Mouse (Mus musculus): ENCODE data around the gene Gm8300. TPM values are rescaled to one million over a fixed set of nuclear protein-coding genes. Genes with fewer than 3 reads are reported as not detected.
A peak's percentile ranks its signal among the peaks of the same experiment; 100 is the strongest.
"Not testable (repeated sequence)": the region's sequence is repeated elsewhere in the genome, so short reads cannot be mapped to it uniquely, and the experiment has no call there.

Gene Gm8300
- polyA plus RNA-seq (2014; fragmentation: Nextera tagmentation; extraction: Ambion mirVana) = not detected in 2 replicates

DNA sequence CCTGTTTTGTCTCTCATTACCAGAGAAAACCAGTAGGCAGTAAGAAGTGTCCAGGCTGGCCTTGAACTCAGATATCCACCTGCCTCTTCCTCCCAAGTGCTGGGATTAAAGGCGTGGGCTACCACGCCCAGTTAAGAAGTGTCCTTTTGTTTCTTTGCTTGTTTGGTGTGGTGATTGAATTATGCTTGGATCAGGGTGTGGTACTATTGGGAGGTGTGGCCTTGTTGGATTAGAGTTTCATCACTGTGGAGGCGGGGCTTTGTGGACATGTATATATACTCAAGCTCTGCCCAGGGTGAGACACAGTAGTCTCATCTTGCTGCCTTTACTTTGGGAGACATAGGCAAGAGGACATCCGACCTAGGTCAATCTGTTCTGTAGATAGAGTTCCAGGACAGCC lies at the start of gene Gm8300:
Gm8300 (plus strand) TSS at position 301 of the 400 bp plus-strand sequence.
- not testable (repeated sequence) for H3K9ac ChIP-seq (ENCODE audit: low read depth, low read length); H3K27me3 ChIP-seq (ENCODE audit: control insufficient read depth, insufficient read depth, low read length); H3K4me3 ChIP-seq (ENCODE audit: low read depth, low read length); H3K9me3 ChIP-seq (ENCODE audit: control insufficient read depth, low read length); H3K36me3 ChIP-seq (ENCODE audit: control insufficient read depth, insufficient read depth, low read length); H3K4me2 ChIP-seq (replicated peaks; ENCODE audit: low read depth, low read length); ATAC-seq (ENCODE audit: low FRiP score); H3K27ac ChIP-seq (ENCODE audit: low read depth, low read length); H3K4me1 ChIP-seq (replicated peaks; ENCODE audit: control insufficient read depth, insufficient read depth, low read length); DNase-seq (ENCODE audit: low spot score)
- WGBS = 88% methylated on average over 4 of the region's 4 CpGs

DNA sequence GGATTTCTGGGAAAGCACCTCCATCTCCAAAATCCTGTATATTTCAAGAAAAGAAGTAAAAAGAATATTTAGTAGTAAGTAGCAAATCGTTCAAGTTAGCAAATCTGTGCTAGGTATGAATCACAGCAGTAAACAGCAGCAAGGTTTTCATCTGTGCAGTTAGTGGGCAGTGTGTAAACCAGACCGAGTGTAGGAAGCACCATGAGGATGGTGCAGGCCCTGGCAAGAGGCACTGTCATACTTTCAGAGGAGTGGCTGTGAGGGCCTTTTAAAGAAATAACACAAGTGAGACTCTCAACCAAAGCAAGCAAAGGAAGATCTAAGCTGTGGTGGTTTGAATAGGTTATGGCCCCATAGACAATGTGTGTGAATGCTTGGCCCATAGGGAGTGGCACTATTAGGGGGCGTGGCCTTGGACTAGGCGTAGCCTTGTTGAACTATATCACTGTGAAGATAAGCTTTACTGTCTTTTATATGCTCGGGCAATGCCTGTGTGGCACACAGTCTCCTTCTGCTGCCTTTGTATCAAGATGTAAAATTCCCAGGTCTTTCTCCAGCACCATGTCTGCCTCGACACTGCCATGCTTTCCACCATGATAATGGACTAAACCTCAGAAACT lies 49.3 kb upstream of the Gm8300 start:
- Histone ChIP-seq H3K4me2 (replicated peaks; ENCODE audit: low read depth, low read length) (no peak overlapping the region), H3K9me3 (ENCODE audit: control insufficient read depth, low read length) (no peaks in the 10 kb centered on the region), H3K9ac (ENCODE audit: low read depth, low read length) (no peak overlapping the region), H3K27me3 (ENCODE audit: control insufficient read depth, insufficient read depth, low read length) (no peaks in the 10 kb centered on the region), H3K36me3 (ENCODE audit: control insufficient read depth, insufficient read depth, low read length) (peaks cover 12% of the 10 kb centered on the region; the same call in 1 of the 2 replicates), H3K27ac (ENCODE audit: low read depth, low read length) (no peak overlapping the region), H3K4me3 (ENCODE audit: low read depth, low read length) (no peak overlapping the region), H3K4me1 (replicated peaks; ENCODE audit: control insufficient read depth, insufficient read depth, low read length) (no peaks in the 10 kb centered on the region)
- 92% methylated on average over 6 of the region's 6 CpGs for WGBS
- DNase-seq (ENCODE audit: low spot score) = no peak
- ATAC-seq (ENCODE audit: low FRiP score) = no peak

DNA sequence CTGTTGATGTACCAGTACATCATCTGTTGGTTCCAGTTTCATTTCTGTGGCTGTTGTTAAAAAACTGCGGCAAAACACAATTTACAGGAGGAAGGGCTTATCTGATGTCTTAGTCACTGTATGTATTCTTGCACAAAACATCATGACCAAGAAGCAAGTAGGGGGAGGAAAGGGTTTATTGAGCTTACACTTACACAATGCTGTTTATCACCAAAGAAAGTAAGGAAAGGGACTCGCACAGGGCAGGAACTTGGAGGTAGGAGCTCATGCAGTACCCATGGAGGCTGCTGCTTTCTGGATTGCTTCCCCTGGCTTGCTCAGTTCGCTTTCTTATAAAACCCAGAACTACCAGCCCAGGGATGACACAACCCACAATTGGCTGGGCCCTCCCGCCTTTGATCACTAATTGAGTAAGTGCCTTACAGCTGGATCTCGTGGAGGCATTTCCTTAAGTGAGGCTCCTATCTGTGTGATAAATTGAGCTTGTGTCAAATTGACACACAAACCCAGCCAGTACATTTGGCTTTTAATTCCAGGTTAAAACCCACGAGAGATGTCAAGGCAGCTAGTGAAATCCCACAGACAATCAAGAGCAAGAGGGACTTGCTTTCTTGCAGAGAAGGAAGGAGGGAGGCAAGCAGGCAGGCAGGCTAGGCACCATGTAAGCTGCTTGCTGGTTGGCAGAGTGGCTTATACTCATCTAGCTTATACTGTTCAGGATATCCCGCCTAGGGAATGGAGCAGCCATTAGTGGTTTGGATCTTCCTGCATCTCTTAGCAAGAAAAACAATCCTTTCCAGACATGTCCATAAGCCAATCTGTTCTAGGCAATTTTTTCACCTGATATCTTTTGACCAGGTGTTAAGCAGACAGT lies 43.6 kb upstream of the Gm8300 start:
- Histone ChIP-seq H3K9ac (ENCODE audit: low read depth, low read length) (0 out of 2 replicates have a peak overlapping the region, but pooled peaks have one; percentile 86), H3K9me3 (ENCODE audit: control insufficient read depth, low read length) (no peaks in the 10 kb centered on the region), H3K4me3 (ENCODE audit: low read depth, low read length) (0 out of 2 replicates have a peak overlapping the region, but pooled peaks have one; percentile 73), H3K4me2 (replicated peaks; ENCODE audit: low read depth, low read length) (peak overlapping the region; percentile 59), H3K36me3 (ENCODE audit: control insufficient read depth, insufficient read depth, low read length) (no peaks in the 10 kb centered on the region), H3K27ac (ENCODE audit: low read depth, low read length) (no peak overlapping the region), H3K27me3 (ENCODE audit: control insufficient read depth, insufficient read depth, low read length) (no peaks in the 10 kb centered on the region), H3K4me1 (replicated peaks; ENCODE audit: control insufficient read depth, insufficient read depth, low read length) (no peaks in the 10 kb centered on the region)
- no peak for DNase-seq (ENCODE audit: low spot score)
- ATAC-seq (ENCODE audit: low FRiP score) = no peak
- 79% methylated on average over 7 of the region's 7 CpGs for WGBS

DNA sequence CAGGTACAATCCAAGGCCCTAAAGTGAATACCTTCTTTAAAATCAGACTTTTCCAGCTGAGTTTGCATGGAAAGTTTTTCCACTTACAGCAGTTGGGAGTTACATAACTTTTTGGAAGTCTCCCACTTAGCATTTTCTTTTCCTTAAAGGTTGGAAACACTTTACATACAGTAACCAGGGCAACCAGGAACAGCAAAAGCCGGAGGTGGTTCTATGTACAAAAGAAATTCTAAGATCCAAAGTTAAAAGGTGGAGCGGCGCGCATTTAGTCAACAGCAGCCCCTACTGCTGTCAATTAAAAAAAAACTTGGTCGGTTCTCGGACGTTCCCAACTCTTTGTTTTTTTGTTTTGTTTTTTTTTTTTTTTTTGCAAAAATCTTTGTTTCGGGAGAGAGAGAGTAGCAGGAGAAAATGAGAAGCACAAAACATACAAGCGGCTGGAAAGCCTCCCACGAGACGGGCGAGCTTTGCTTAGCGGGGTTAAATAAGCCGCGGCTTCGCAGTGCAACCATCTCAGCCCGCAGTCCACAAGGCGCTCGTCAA lies 42.6 kb upstream of the Gm8300 start:
- H3K9ac ChIP-seq (ENCODE audit: low read depth, low read length) = peak overlapping the region; percentile 86
- no peak for DNase-seq (ENCODE audit: low spot score)
- peak overlapping the region; percentile 59 for H3K4me2 ChIP-seq (replicated peaks; ENCODE audit: low read depth, low read length)
- no peaks in the 10 kb centered on the region for H3K4me1 ChIP-seq (replicated peaks; ENCODE audit: control insufficient read depth, insufficient read depth, low read length)
- H3K4me3 ChIP-seq (ENCODE audit: low read depth, low read length) = peak overlapping the region; percentile 73
- ATAC-seq (ENCODE audit: low FRiP score) = no peak
- peak overlapping the region; percentile 73 for H3K27ac ChIP-seq (ENCODE audit: low read depth, low read length)
- no peaks in the 10 kb centered on the region for H3K27me3 ChIP-seq (ENCODE audit: control insufficient read depth, insufficient read depth, low read length)
- H3K9me3 ChIP-seq (ENCODE audit: control insufficient read depth, low read length) = no peaks in the 10 kb centered on the region
- no peaks in the 10 kb centered on the region for H3K36me3 ChIP-seq (ENCODE audit: control insufficient read depth, insufficient read depth, low read length)
- under 1% methylated on average over 19 of the region's 19 CpGs for WGBS

DNA sequence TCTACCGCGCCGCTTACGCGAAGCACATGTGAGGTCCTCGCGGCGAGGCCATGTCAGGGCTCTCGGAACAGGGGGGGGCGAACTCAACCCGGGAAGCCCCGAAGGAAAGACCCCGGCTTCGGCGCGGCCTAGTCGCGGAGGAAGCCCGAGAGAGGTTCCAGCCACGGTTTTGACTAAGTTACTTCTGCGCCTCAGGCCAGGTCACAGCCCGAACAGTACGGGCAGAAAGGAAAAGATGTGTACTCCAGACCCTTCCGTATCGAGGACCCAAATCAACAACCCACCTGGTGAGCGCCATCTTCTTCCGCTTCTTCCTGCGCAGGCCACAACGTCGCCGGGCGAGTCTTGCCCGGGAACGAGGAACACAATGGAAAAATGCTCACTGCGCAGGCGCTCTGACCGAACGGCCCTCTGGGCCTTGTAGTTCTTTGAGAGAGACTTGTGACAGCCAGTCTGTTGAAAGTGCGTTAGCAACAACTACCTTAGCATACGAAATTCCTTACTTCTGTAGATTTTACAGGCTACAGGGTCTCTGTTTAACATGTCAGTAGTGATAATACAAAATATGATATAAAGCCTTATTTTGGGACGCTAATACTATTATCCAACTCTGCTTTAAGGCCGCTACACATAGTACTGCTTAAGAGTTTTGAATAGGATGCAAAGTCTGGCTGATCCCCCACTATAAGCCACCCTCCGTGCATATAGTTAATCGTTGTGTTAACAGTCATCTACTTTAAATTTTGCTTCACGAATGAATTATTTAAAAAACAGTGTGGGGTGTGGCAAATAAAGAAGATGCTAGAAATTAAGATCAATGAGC lies 41.9 kb upstream of the Gm8300 start, which contains the start of gene Snw1:
Snw1 (minus strand) TSS at position 311 of the 823 bp plus-strand sequence.
- peak; percentile 95 for ATAC-seq (ENCODE audit: low FRiP score)
- Histone ChIP-seq H3K4me3 (ENCODE audit: low read depth, low read length) (peak within 1 kb of the TSS; percentile 73), H3K4me2 (replicated peaks; ENCODE audit: low read depth, low read length) (peak within 1 kb of the TSS; percentile 59), H3K27ac (ENCODE audit: low read depth, low read length) (peak within 1 kb of the TSS; percentile 73), H3K36me3 (ENCODE audit: control insufficient read depth, insufficient read depth, low read length) (no peaks in the 10 kb centered on the region), H3K27me3 (ENCODE audit: control insufficient read depth, insufficient read depth, low read length) (no peaks in the 10 kb centered on the region), H3K4me1 (replicated peaks; ENCODE audit: control insufficient read depth, insufficient read depth, low read length) (no peaks in the 10 kb centered on the region), H3K9ac (ENCODE audit: low read depth, low read length) (peak within 1 kb of the TSS; percentile 86), H3K9me3 (ENCODE audit: control insufficient read depth, low read length) (no peaks in the 10 kb centered on the region)
- peak; percentile 97 for DNase-seq (ENCODE audit: low spot score)
- 3% methylated on average over 45 of the region's 45 CpGs for WGBS

DNA sequence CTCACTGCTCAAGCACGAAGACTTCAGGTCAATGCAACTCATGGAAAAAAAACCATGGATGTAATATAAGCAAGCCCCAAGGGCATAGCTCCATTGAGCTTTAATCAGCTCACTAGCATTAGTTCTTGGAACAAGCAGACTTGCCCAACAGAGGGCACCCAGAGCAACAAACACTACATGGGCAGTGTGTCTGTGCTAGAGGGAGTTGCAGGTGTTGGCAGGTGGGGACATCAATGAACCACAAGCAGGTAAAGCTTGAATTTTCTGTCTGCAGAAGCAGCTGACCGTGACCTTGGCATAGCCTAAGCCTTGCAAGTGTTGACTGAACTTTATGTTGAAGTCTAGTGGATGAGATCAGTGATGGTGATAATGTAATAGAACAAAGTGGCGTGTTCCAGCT lies 39.4 kb upstream of the Gm8300 start:
- Histone ChIP-seq H3K9ac (ENCODE audit: low read depth, low read length) (no peak overlapping the region), H3K4me1 (replicated peaks; ENCODE audit: control insufficient read depth, insufficient read depth, low read length) (no peaks in the 10 kb centered on the region), H3K36me3 (ENCODE audit: control insufficient read depth, insufficient read depth, low read length) (no peaks in the 10 kb centered on the region), H3K27ac (ENCODE audit: low read depth, low read length) (no peak overlapping the region), H3K4me3 (ENCODE audit: low read depth, low read length) (no peak overlapping the region), H3K9me3 (ENCODE audit: control insufficient read depth, low read length) (no peaks in the 10 kb centered on the region), H3K27me3 (ENCODE audit: control insufficient read depth, insufficient read depth, low read length) (no peaks in the 10 kb centered on the region), H3K4me2 (replicated peaks; ENCODE audit: low read depth, low read length) (no peak overlapping the region)
- DNase-seq (ENCODE audit: low spot score) (no peak), ATAC-seq (ENCODE audit: low FRiP score) (no peak)
- 86% methylated on average over 3 of the region's 3 CpGs for WGBS

DNA sequence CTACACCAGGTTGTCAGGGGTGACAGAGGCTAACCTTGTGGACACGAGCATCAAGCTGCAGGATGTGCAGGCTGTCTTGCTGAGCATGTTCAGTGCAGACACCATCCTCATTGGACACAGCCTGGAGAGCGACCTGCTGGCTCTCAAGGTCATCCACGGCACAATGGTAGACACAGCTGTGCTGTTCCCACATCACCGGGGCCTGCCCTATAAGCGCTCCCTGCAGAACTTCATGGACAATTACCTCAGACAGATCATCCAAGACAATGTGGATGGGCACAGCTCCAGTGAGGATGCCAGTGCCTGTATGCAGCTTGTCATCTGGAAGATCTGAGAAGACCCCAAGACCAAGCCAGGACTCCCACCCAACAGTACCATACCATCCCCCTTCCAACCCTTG lies 31.6 kb upstream of the Gm8300 start:
- not testable (repeated sequence) for H3K27me3 ChIP-seq (ENCODE audit: control insufficient read depth, insufficient read depth, low read length); DNase-seq (ENCODE audit: low spot score); H3K4me2 ChIP-seq (replicated peaks; ENCODE audit: low read depth, low read length); H3K27ac ChIP-seq (ENCODE audit: low read depth, low read length); H3K4me1 ChIP-seq (replicated peaks; ENCODE audit: control insufficient read depth, insufficient read depth, low read length); H3K36me3 ChIP-seq (ENCODE audit: control insufficient read depth, insufficient read depth, low read length); ATAC-seq (ENCODE audit: low FRiP score); H3K9me3 ChIP-seq (ENCODE audit: control insufficient read depth, low read length); H3K4me3 ChIP-seq (ENCODE audit: low read depth, low read length); H3K9ac ChIP-seq (ENCODE audit: low read depth, low read length)
- WGBS = 88% methylated on average over 5 of the region's 5 CpGs

DNA sequence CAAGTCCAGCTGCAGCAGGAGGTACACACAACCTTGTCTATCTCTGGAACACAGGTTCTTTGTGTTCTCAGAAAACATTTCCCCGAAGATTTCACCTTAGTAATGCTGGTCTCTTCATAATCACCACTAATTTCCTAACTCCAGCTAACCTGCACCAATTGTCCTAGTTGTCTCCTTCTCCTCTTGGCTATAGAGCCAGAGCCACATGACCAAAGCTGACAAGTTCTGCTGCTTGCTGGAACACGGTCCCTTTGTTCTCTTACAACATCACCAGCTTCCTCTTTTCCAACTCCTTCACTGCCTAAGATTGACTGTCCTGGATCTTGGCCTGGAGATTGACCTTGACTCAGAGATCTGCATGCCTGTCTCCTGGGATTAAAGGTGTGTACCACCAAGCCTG lies 25.4 kb upstream of the Gm8300 start:
- not testable (repeated sequence) for H3K9ac ChIP-seq (ENCODE audit: low read depth, low read length); H3K4me3 ChIP-seq (ENCODE audit: low read depth, low read length); H3K36me3 ChIP-seq (ENCODE audit: control insufficient read depth, insufficient read depth, low read length); ATAC-seq (ENCODE audit: low FRiP score); H3K9me3 ChIP-seq (ENCODE audit: control insufficient read depth, low read length); H3K4me2 ChIP-seq (replicated peaks; ENCODE audit: low read depth, low read length); DNase-seq (ENCODE audit: low spot score); H3K4me1 ChIP-seq (replicated peaks; ENCODE audit: control insufficient read depth, insufficient read depth, low read length); H3K27me3 ChIP-seq (ENCODE audit: control insufficient read depth, insufficient read depth, low read length); H3K27ac ChIP-seq (ENCODE audit: low read depth, low read length)
- WGBS = 77% methylated on average over 2 of the region's 2 CpGs

All from hindbrain, embryonic 11.5 days (tissue).